Mouse (Mus musculus) CH12.LX (cell line): ENCODE data around the gene 5031439G07Rik.

Source experiments
- CTCF ChIP-seq, 2 experiments: IDR thresholded peaks in 1 of 2; conservative IDR thresholded peaks in 1 of 2; 2 replicates each; pipeline ENCODE4 v1.5.1; 2011 to 2012; ENCODE audit warnings: low read depth in 2 of 2, low read length in 2 of 2, improper control_type of control experiment in 1 of 2, inconsistent platforms in 1 of 2, mild to moderate bottlenecking in 1 of 2, moderate library complexity in 1 of 2
- EP300 ChIP-seq: IDR thresholded peaks from 2 replicates; pipeline ENCODE4 v1.6.1; 2011; ENCODE audit warnings: low read length, improper control_type of control experiment

DNA sequence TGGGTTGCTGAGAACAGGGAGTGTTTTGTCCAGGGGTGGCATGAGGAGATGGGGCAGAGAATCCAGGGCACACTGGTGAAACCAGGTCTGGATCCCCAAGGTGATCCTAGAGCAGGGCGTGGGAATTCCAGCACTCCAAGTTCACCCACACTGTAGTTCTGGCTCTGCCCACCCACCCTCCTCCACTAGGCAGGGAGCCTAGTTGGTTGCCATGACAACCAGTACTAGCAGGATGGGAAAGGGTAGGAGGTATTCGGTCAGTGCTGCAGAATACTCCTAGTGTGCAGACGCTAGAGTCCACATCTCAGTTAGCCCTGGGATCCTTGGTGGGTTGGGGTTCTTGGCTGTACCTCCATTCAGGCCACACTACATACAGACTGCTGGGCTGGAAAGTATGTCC is 30.5 kb downstream of the 5031439G07Rik start:
- no peak for TF ChIP-seq CTCF (conservative IDR thresholded peaks at IDR 0.05 in 1 of 2, IDR thresholded peaks at IDR 0.05 in 1 of 2; ENCODE audit: low read depth in 2 of 2, low read length in 2 of 2)
- no peak for TF ChIP-seq EP300
